Mouse (Mus musculus) midbrain, embryonic 15.5 days (tissue): Measurements from ENCODE around the gene Pcgf2. TPM values are rescaled to one million over a fixed set of nuclear protein-coding genes. Genes with fewer than 3 reads are reported as not detected.

Experiments used
- ATAC-seq: fragments of 200-750 bp; cut with Nextera tagmentation; replicated peaks from 2 replicates; pipeline ENCODE4 v1.8.0; 2017; ENCODE audit warnings: moderate TSS enrichment
- H3K27ac ChIP-seq: fragments of 300-500 bp; sonication (generic); 2 replicates; pipeline ENCODE4 v1.5.1; 2015; ENCODE audit warnings: mild to moderate bottlenecking, inconsistent platforms
- H3K27me3 ChIP-seq: fragments of 300-500 bp; sonication (generic); replicated peaks from 2 replicates; pipeline ENCODE4 v1.6.1; 2015; ENCODE audit warnings: inconsistent platforms
- H3K36me3 ChIP-seq: fragments of 300-500 bp; sonication (generic); replicated peaks from 2 replicates; pipeline ENCODE4 v1.6.1; 2015; ENCODE audit warnings: inconsistent platforms
- H3K4me1 ChIP-seq: fragments of 300-500 bp; sonication (generic); 2 replicates; pipeline ENCODE4 v1.6.1; 2015; ENCODE audit warnings: inconsistent platforms
- H3K4me2 ChIP-seq: fragments of 300-500 bp; sonication (generic); 2 replicates; pipeline ENCODE4 v1.6.1; 2015; ENCODE audit warnings: inconsistent platforms, mild to moderate bottlenecking, moderate library complexity
- H3K4me3 ChIP-seq: fragments of 300-500 bp; sonication (generic); 2 replicates; pipeline ENCODE4 v1.5.1; 2015; ENCODE audit warnings: mild to moderate bottlenecking, inconsistent platforms
- H3K9ac ChIP-seq: fragments of 300-500 bp; sonication (generic); 2 replicates; pipeline ENCODE4 v1.6.1; 2015; ENCODE audit warnings: mild to moderate bottlenecking, inconsistent platforms
- H3K9me3 ChIP-seq: fragments of 300-500 bp; sonication (generic); 2 replicates; pipeline ENCODE4 v1.6.1; 2016; ENCODE audit warnings: inconsistent platforms
- WGBS: fragments of 180-500 bp; shearing (Covaris S2); methylation state at CpG from one replicate; pipeline ENCODE4 v1.1.7; 2015; ENCODE audit warnings: mixed read lengths; 5-methylcytosine and 5-hydroxymethylcytosine counted together
- polyA plus RNA-seq: library from polyadenylated mRNA; unstranded; fragments of >200 nt; fragmentation: Nextera tagmentation; extraction: Ambion mirVana; gene quantifications from 2 replicates; pipeline ENCODE4 v1.2.1, GENCODE M21; 2015

Gene Pcgf2
- 23.1 TPM in 2 replicates for polyA plus RNA-seq

DNA sequence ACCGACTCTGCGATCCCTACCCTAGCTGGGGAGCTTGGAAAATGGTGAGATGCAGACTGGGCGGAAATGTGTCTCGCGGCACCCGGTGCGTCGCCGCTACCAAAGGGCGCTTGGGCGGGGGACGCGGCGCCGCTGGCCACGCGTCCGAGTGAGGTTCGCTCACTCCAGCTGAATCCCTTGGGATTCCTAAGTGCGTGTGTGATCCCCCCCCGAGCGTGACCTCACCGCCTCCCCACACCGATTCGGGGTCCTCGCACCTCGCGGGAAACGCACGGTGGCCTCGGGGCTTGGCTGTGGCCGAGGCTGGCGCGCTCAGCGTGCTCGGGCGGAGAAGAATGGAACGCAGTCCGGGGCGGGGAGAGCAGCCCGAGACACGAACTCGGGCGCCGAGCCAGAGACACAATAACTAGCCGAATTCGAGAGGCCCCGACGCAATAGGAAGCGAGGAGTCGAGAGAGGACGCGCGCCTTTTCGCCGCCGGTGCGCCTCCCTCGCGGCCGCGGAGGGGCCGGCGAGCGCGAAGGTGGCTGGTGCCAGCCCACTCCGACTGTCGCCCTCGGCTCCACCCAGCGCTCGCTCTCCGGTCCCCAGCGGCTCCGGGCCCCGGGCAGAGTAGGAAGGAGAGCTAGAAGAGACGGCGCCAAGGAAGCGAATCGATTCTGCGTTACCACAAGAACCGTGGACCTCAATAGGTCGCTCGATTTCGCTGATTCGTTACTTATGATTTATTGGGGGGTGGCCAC is at the start of gene Pcgf2:
Gene Pcgf2, minus strand, starts transcription at position 495 of the 743 bp plus-strand sequence.
- ATAC-seq, result peak; percentile 8; the same call in 1 of the 2 replicates
- H3K36me3 ChIP-seq, result no peaks in the 10 kb centered on the region
- H3K27ac ChIP-seq, result peak within 1 kb of the TSS; percentile 98
- under 1% methylated on average over 84 of the region's 85 CpGs for WGBS
- peak within 1 kb of the TSS; percentile 79 for H3K4me3 ChIP-seq
- H3K4me2 ChIP-seq, result peak within 1 kb of the TSS; percentile 61
- peaks cover 55% of the 10 kb centered on the region for H3K4me1 ChIP-seq
- H3K27me3 ChIP-seq, result no peaks in the 10 kb centered on the region
- H3K9ac ChIP-seq, result peak within 1 kb of the TSS; percentile 93
- H3K9me3 ChIP-seq, result no peaks in the 10 kb centered on the region

DNA sequence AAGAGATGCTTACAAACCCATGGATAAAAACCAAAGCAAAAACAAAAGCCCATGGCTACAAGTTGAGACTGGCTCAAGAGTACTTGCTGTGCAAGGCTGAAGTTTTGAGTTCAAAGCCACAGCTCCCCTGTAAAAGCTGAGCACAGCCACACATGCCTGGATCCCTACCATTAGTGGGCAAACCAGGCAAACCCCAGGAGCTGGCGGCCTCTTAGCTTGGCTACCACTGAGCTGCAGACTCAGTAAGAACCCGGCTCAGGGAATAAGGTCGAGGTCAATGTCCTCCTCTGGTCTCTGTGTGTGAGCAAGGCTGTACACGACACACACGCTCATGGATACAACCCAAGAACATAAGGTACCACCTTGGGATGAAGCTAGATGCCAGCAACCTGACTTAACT is 48.2 kb upstream of the Pcgf2 start:
- WGBS, result 94% methylated on average over 5 of the region's 5 CpGs
- no peak overlapping the region for H3K27ac ChIP-seq
- peaks cover 3% of the 10 kb centered on the region for H3K4me1 ChIP-seq
- H3K9ac ChIP-seq, result no peak overlapping the region
- H3K27me3 ChIP-seq, result no peaks in the 10 kb centered on the region
- peaks cover 49% of the 10 kb centered on the region for H3K36me3 ChIP-seq
- H3K9me3 ChIP-seq, result no peaks in the 10 kb centered on the region
- no peak overlapping the region for H3K4me2 ChIP-seq
- H3K4me3 ChIP-seq, result no peak overlapping the region
- ATAC-seq, result no peak

DNA sequence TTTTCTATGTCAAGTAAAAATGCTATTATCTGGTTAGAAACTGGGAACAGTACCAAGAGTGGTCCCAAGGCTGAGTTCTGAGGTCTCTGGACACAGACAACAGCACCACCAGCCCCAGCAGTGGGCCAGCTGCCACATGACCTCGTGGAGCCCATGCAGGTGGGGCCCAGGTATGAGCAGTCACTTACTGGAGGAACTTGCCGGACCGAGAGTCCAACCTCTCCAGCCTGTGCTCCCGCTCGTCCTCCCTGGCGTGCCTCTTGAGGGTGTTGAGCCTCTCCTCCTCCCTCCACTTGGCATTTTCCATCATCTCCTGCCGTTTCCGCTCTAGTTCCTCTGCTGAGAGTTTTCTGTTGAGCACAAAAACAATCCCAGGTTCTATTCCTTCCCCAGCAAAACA is 47.5 kb upstream of the Pcgf2 start:
- no peak overlapping the region for H3K4me2 ChIP-seq
- no peaks in the 10 kb centered on the region for H3K27me3 ChIP-seq
- no peaks in the 10 kb centered on the region for H3K9me3 ChIP-seq
- no peak overlapping the region for H3K9ac ChIP-seq
- peaks cover 42% of the 10 kb centered on the region for H3K36me3 ChIP-seq
- no peak overlapping the region for H3K4me3 ChIP-seq
- H3K27ac ChIP-seq, result no peak overlapping the region
- peaks cover 10% of the 10 kb centered on the region for H3K4me1 ChIP-seq
- no peak for ATAC-seq
- 92% methylated on average over 8 of the region's 8 CpGs for WGBS

DNA sequence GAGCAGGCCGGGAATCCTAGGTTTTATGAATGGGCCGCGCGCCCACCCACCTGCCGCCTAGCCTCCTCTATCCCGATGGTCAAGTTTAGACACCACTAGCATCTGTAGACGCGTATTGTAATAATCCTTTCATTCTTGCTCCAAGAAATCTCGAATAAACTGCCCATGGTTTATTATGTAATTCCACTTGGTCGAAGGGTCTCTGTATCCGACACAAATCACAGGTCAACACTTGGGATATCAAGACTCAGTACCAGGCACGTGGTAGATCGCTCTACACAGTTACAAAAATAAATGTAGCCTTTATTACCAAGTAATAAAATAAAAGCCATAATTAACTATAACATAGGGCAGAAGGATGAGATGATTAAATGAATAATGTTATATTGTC is 45.0 kb upstream of the Pcgf2 start:
- Histone ChIP-seq H3K27ac (peak overlapping the region; percentile 100), H3K9ac (no peak overlapping the region; the same call in 1 of the 2 replicates), H3K36me3 (peaks cover 25% of the 10 kb centered on the region; the same call in 1 of the 2 replicates), H3K27me3 (no peaks in the 10 kb centered on the region), H3K4me3 (peak overlapping the region; percentile 89), H3K4me2 (peak overlapping the region; percentile 63), H3K9me3 (no peaks in the 10 kb centered on the region), H3K4me1 (peaks cover 27% of the 10 kb centered on the region)
- peak; percentile 24; the same call in 1 of the 2 replicates for ATAC-seq
- WGBS, result 10% methylated on average over 13 of the region's 13 CpGs

DNA sequence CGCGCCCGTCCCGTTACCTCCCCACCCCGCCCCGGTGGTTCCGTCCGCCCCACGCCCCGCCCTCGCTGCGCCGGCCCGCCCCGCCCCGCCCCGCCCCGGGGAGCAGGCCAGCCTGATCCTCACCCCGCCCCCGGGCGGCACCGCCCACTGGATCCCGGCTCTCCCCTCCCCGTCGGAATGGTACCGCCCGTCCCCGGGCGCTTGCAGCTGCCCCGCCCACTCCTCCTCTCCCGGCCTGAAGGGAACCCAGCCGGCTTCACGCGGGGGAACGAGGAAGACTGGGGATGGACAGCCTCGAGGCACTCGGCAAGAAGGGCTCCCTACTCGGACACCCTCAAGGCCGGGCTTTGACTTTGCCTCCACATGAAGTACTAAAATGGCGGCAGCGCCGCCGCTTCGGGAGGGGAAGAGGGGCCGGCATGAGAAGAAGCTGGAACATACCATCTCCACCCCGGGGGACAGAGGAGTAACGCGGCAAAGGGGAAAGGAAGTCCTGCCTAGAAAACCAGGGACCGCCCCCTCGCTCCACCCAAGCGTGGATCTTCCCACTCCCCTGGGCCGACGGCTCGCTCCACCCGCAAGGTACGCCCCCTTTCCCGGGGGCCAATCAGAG is 44.5 kb upstream of the Pcgf2 start:
- H3K27me3 ChIP-seq, result no peaks in the 10 kb centered on the region
- H3K4me1 ChIP-seq, result peaks cover 30% of the 10 kb centered on the region
- peak overlapping the region; percentile 63 for H3K4me2 ChIP-seq
- peak overlapping the region; percentile 89 for H3K4me3 ChIP-seq
- ATAC-seq, result peak; percentile 96
- H3K36me3 ChIP-seq, result peaks cover 21% of the 10 kb centered on the region; the same call in 1 of the 2 replicates
- WGBS, result 0% methylated on average over 40 of the region's 57 CpGs
- H3K9ac ChIP-seq, result peak overlapping the region; percentile 97
- no peaks in the 10 kb centered on the region for H3K9me3 ChIP-seq
- H3K27ac ChIP-seq, result peak overlapping the region; percentile 100

DNA sequence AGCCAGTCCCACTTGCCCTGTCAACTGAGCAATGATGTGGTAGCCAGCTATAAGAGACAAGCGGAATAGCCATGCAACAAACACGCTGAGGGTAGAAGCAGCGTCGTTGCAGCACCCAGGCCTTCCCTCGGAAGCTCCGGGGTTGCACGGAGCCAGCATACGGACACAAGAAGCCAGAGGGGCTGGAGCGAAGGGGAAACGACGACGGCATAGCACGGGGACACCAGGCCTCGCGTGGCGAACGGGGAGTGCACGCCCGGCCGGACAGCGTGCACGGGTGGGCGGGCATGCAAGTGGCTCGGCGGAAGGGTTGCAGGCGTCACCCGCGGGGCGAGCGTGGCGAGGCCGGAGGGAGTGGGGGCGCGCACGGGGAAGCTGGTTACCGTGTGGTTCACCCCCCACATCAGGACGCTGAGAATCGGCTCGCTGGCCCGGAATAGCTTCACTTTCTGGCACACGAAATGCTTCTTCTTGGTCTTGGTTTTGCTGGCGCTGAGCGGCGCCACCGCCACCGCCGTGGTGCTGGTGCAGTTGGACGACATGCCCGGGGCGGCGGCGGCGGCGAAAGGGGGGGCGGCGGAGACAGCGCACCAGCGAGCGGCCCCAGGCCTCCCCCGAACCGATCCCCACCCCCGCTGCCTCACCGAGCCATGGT is 43.9 kb upstream of the Pcgf2 start, which contains the start of gene Pip4k2b:
Gene Pip4k2b, minus strand, starts transcription at position 642 of the 655 bp plus-strand sequence.
- Histone ChIP-seq H3K36me3 (peaks cover 15% of the 10 kb centered on the region; the same call in 1 of the 2 replicates), H3K4me3 (peak within 1 kb of the TSS; percentile 89), H3K4me1 (peaks cover 30% of the 10 kb centered on the region), H3K9ac (peak within 1 kb of the TSS; percentile 97), H3K27me3 (no peaks in the 10 kb centered on the region), H3K4me2 (peak within 1 kb of the TSS; percentile 63), H3K27ac (peak within 1 kb of the TSS; percentile 100), H3K9me3 (no peaks in the 10 kb centered on the region)
- peak; percentile 51 for ATAC-seq
- under 1% methylated on average over 60 of the region's 63 CpGs for WGBS

DNA sequence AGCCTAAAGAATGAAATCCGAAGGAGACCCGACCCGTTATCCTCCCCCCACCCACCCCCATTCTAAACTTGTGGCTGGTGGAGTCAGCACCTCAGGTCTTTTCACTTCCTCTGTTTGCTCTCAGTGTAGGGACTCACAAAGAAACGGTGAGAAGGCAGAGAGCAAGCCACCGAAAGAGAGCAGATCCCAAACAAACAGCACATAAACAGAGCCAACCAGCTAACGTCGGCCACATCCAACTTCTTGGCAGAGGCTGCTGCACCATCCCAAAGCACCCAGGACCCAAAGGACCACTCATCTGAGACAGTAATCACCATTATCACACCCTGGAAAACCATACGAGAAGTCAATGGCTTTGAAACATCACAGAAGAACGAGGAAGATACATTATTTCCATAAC is 43.1 kb upstream of the Pcgf2 start:
- WGBS, result 36% methylated on average over 9 of the region's 9 CpGs
- Histone ChIP-seq H3K4me1 (peaks cover 30% of the 10 kb centered on the region), H3K27ac (peak overlapping the region; percentile 100; the same call in 1 of the 2 replicates), H3K4me3 (peak overlapping the region; percentile 89), H3K27me3 (no peaks in the 10 kb centered on the region), H3K9me3 (no peaks in the 10 kb centered on the region), H3K4me2 (peak overlapping the region; percentile 63), H3K9ac (peak overlapping the region; percentile 78), H3K36me3 (peaks cover 10% of the 10 kb centered on the region; the same call in 1 of the 2 replicates)
- ATAC-seq, result no peak

DNA sequence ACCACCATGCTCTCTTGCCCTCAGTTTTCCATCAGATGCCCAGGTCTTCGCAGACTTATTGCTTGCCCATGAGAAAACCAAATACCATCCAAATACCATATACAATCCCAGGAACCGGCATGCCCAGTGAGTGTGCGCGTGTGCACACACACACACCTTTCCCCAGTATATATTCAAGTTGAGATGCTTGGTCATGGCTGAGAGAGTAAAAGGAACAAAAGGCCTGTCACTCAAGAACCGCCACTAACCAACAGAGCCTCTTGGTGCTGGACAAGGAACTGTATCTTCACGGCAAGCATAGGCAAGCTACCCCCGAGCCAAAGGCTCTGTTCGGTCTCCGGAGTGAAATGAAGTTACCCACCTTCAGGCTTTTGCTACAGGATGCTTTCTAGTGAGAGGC is 42.3 kb upstream of the Pcgf2 start:
- no peak overlapping the region for H3K27ac ChIP-seq
- 70% methylated on average over 9 of the region's 9 CpGs for WGBS
- no peaks in the 10 kb centered on the region for H3K9me3 ChIP-seq
- H3K27me3 ChIP-seq, result no peaks in the 10 kb centered on the region
- H3K4me1 ChIP-seq, result peaks cover 30% of the 10 kb centered on the region
- H3K36me3 ChIP-seq, result peaks cover 2% of the 10 kb centered on the region; the same call in 1 of the 2 replicates
- H3K4me3 ChIP-seq, result peak overlapping the region; percentile 89
- H3K4me2 ChIP-seq, result peak overlapping the region; percentile 63
- H3K9ac ChIP-seq, result peak overlapping the region; percentile 78; the same call in 1 of the 2 replicates
- ATAC-seq, result no peak

DNA sequence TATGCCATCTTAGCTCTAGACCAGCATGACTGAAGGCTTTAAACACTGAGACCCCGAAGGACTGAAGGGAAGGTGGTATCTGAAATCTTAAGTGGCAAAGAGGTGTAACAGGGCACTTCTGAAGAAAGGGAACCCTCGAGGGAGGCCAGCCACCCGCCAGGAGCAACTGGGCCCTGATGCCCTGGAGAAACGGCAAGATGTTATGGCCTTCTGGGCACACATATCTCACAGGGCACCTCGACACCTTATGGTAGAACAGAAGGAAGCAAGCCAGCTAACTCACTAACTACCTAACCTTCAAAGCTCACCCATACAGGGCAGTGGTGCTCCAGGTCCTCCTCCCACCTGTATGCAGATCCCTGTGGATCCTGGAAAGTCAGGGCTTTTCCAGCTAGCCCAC is 41.9 kb upstream of the Pcgf2 start:
- ATAC-seq, result no peak
- 92% methylated on average over 5 of the region's 5 CpGs for WGBS
- H3K9ac ChIP-seq, result no peak overlapping the region

DNA sequence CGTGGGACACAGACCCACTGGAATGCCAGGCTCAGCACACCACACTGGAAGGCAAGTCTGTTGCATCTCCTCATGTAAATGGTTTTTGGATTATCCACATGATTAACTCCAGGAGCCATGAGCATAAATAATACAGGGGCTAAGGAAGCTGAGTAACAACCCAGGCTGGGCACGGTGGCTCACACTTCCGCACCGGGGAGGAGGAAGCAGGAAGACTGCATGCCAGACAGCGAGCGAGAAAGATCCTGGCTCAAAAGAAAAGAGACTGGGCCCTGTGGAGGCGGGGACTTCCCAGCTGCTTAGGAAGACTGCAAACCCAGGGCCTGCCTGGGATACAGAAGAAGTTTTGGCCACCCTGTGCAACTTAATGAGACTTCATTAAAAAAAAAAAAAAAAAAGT is 39.9 kb upstream of the Pcgf2 start:
- Histone ChIP-seq H3K4me1 (peaks cover 30% of the 10 kb centered on the region), H3K4me3 (no peak overlapping the region), H3K9me3 (no peaks in the 10 kb centered on the region), H3K27ac (no peak overlapping the region), H3K9ac (no peak overlapping the region), H3K27me3 (no peaks in the 10 kb centered on the region), H3K4me2 (no peak overlapping the region), H3K36me3 (no peaks in the 10 kb centered on the region)
- 32% methylated on average over 7 of the region's 7 CpGs for WGBS
- no peak for ATAC-seq

More for the DNA sequence above, 41.9 kb upstream of the Pcgf2 start:
- H3K4me3 ChIP-seq, result 0 out of 2 replicates have a peak overlapping the region, but pooled peaks have one; percentile 89
- H3K27ac ChIP-seq, result no peak overlapping the region
- H3K4me2 ChIP-seq, result no peak overlapping the region; the same call in 1 of the 2 replicates
- H3K4me1 ChIP-seq, result peaks cover 30% of the 10 kb centered on the region
- no peaks in the 10 kb centered on the region; the same call in 1 of the 2 replicates for H3K36me3 ChIP-seq
- no peaks in the 10 kb centered on the region for H3K9me3 ChIP-seq
- H3K27me3 ChIP-seq, result no peaks in the 10 kb centered on the region

DNA sequence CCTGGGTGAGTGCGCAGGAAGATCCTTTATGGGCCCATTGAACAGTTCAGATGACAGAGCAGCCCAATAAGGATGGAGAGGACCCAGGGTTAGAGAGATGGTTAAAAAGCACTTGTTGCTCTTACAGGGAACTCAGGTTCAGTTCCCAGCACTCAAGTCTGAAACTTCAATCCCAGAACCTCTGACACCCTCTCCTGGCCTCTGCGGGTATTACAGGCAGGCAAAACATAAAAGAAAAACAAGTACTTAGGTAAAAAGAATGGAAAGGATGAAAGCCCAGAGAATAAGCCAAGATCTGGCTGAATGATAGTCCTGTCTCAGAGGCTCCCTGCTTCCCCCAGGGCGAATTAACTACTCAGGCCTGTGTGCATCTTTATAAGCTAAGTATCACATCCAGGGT is 38.9 kb upstream of the Pcgf2 start:
- 96% methylated on average over 3 of the region's 3 CpGs for WGBS
- Histone ChIP-seq H3K27me3 (no peaks in the 10 kb centered on the region), H3K4me2 (no peak overlapping the region), H3K9ac (no peak overlapping the region), H3K9me3 (no peaks in the 10 kb centered on the region), H3K36me3 (no peaks in the 10 kb centered on the region), H3K4me1 (peaks cover 30% of the 10 kb centered on the region), H3K4me3 (no peak overlapping the region), H3K27ac (no peak overlapping the region)
- ATAC-seq, result no peak

DNA sequence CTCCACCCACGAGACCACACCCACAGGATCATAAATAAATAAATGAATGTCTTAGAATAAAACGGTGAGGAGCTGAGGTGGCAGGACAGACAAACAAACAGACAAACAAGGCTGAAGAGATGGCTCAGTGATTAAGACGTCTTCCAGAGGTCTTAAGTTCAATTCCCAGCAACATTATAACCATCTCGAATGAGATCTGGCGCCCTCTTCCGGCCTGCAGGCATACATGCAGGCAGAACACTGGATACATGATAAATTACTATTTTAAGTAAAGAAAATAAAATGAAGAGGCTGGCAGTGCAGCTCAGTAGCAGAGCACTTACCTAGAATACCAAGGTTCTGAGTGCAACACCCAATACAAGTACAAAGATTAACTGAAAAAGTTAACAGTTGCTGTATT is 38.4 kb upstream of the Pcgf2 start:
- Histone ChIP-seq H3K9me3 (no peaks in the 10 kb centered on the region), H3K27ac (no peak overlapping the region), H3K27me3 (no peaks in the 10 kb centered on the region), H3K4me2 (no peak overlapping the region), H3K4me3 (no peak overlapping the region), H3K9ac (no peak overlapping the region), H3K36me3 (no peaks in the 10 kb centered on the region), H3K4me1 (peaks cover 29% of the 10 kb centered on the region)
- WGBS, result 70% methylated on average over 6 of the region's 6 CpGs
- no peak for ATAC-seq
